Mouse (Mus musculus): ENCODE data around the gene Tgfbr1.

DNA sequence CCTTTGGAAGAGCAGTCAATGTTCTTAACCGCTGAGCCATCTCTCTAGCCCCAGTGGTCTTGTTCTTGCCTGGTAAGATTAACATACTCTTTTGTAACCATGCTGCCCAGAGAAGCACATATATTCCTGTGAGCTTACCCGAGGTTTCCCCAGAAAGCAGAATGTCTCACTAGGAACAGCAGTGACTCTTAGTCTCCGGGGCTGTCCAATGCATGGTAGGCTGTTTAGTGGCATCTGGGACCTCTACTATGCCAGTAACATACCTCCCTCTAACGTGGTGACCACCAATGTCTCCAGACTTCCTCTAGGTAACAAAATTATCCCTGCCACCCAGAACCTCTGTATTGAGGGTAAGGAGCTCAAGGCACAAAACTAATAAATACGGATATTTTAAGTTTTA, 78.1 kb downstream of the Tgfbr1 start:
- TF ChIP-seq POLR2A (IDR thresholded peaks at IDR 0.05; ENCODE audit: low read depth, low read length) (no peak), CTCF (IDR thresholded peaks at IDR 0.05; ENCODE audit: extremely low read depth, insufficient read length, insufficient replicate concordance, low read depth, low read length) (no peak)

Data from small intestine, adult 2 months (tissue).